Mouse (Mus musculus): ENCODE measurements around the gene Ecm2. TPM values are rescaled to one million over a fixed set of nuclear protein-coding genes. Genes with fewer than 3 reads are reported as not detected.
A peak's percentile ranks its signal among the peaks of the same experiment; 100 is the strongest.

Gene Ecm2
- total RNA-seq, 2 experiments from 2014 or later: 6.7 to 6.9 TPM

GRCm38 (mm10) chr13:49507176-49507575 lies 2.6 kb downstream of the Ecm2 start:
- DNase-seq: no peak

GRCm38 (mm10) chr13:49518761-49519160 lies 14.2 kb downstream of the Ecm2 start:
- DNase-seq: no peak

- no peak for DNase-seq
Measured at GRCm38 (mm10) chr13:49526235-49526634, 21.6 kb downstream of the Ecm2 start.

- DNase-seq: no peak
Measured at GRCm38 (mm10) chr13:49530636-49531035, 26.0 kb downstream of the Ecm2 start.

- DNase-seq: peak; percentile 19 to 33
Measured at GRCm38 (mm10) chr13:49536946-49537345, 32.3 kb downstream of the Ecm2 start.

- no peak for DNase-seq
Measured at GRCm38 (mm10) chr13:49538693-49539092, 34.1 kb downstream of the Ecm2 start.

- DNase-seq: no peak
Measured at GRCm38 (mm10) chr13:49544279-49544678, 39.7 kb downstream of the Ecm2 start, which contains the start of gene Aspn. Aspn (plus strand) TSS chr13:49544443.

- DNase-seq: no peak
Measured at GRCm38 (mm10) chr13:49545646-49546045, 41.0 kb downstream of the Ecm2 start.

GRCm38 (mm10) chr13:49546517-49546916 lies 41.9 kb downstream of the Ecm2 start:
- DNase-seq: no peak

- DNase-seq: no peak
Measured at GRCm38 (mm10) chr13:49547563-49548150, 43.0 kb downstream of the Ecm2 start.

GRCm38 (mm10) chr13:49549616-49550015 lies 45.0 kb downstream of the Ecm2 start:
- DNase-seq: peak in 1 of 2 experiments; percentile 13

- no peak for DNase-seq
Measured at GRCm38 (mm10) chr13:49554519-49554918, 49.9 kb downstream of the Ecm2 start.

- DNase-seq: peak in 1 of 2 experiments; percentile 12
Measured at GRCm38 (mm10) chr13:49556203-49556602, 51.6 kb downstream of the Ecm2 start.

- no peak for DNase-seq
Measured at GRCm38 (mm10) chr13:49556924-49557323, 52.3 kb downstream of the Ecm2 start.

- DNase-seq: peak; percentile 49 to 62
Measured at GRCm38 (mm10) chr13:49559185-49559584, 54.6 kb downstream of the Ecm2 start.

GRCm38 (mm10) chr13:49560886-49561285 lies 56.3 kb downstream of the Ecm2 start:
- no peak for DNase-seq

- no peak for DNase-seq
Measured at GRCm38 (mm10) chr13:49564347-49564746, 59.7 kb downstream of the Ecm2 start.

GRCm38 (mm10) chr13:49570371-49570770 lies 65.8 kb downstream of the Ecm2 start:
- no peak for DNase-seq

GRCm38 (mm10) chr13:49571418-49571817 lies 66.8 kb downstream of the Ecm2 start:
- no peak for DNase-seq

- no peak for DNase-seq
Measured at GRCm38 (mm10) chr13:49581541-49582530, 77.2 kb downstream of the Ecm2 start, which contains the start of gene Omd. Omd (plus strand) TSS chr13:49582462.

All from adrenal gland, postnatal 36 days (tissue).